Mouse (Mus musculus) MEL (cell line): ENCODE results near the gene Adra2c. TPM values are rescaled to one million over a fixed set of nuclear protein-coding genes. Genes with fewer than 3 reads are reported as not detected.

Experiments used
- DNase-seq: peaks from one replicate; pipeline ENCODE4 v3.0.0; 2011; ENCODE audit warnings: low read depth, low spot score
- H3K27ac ChIP-seq: 2 replicates; pipeline ENCODE4 v1.5.1; 2012; ENCODE audit warnings: low read depth, mild to moderate bottlenecking, control low read depth, low read length, moderate library complexity; ENCODE audit not compliant: control insufficient read depth
- H3K27me3 ChIP-seq, 2 experiments: fragments of 150-350 bp in 1 of 2; sonication (generic) in 1 of 2; 2 replicates each; pipeline ENCODE4 v1.6.1; 2012; ENCODE audit warnings: low read length in 2 of 2, mild to moderate bottlenecking in 2 of 2, improper control_type of control experiment in 1 of 2, moderate library complexity in 1 of 2; ENCODE audit not compliant: insufficient read depth in 2 of 2, control insufficient read depth in 1 of 2
- H3K36me3 ChIP-seq, 2 experiments: 2 replicates each; pipeline ENCODE4 v1.6.1; 2012 to 2014; ENCODE audit warnings: low read length in 2 of 2, improper control_type of control experiment in 1 of 2, inconsistent platforms in 1 of 2, mild to moderate bottlenecking in 1 of 2; ENCODE audit not compliant: insufficient read depth in 2 of 2, control insufficient read depth in 1 of 2
- H3K4me1 ChIP-seq, 2 experiments: fragments of 150-350 bp in 1 of 2; sonication (generic) in 1 of 2; 2 replicates each; pipeline ENCODE4 v1.6.1; 2012; ENCODE audit warnings: low read length in 2 of 2, improper control_type of control experiment in 1 of 2, mild to moderate bottlenecking in 1 of 2; ENCODE audit not compliant: insufficient read depth in 2 of 2, control insufficient read depth in 1 of 2
- H3K4me3 ChIP-seq, 2 experiments: fragments of 150-350 bp in 1 of 2; sonication (generic) in 1 of 2; 2 replicates each; pipeline ENCODE4 v1.5.1; 2012; ENCODE audit warnings: low read depth in 2 of 2, low read length in 2 of 2, mild to moderate bottlenecking in 2 of 2, moderate library complexity in 2 of 2, control low read depth in 1 of 2, improper control_type of control experiment in 1 of 2; ENCODE audit not compliant: control insufficient read depth in 1 of 2, insufficient read depth in 1 of 2
- H3K79me2 ChIP-seq: 2 replicates; pipeline ENCODE4 v1.6.1; 2012; ENCODE audit warnings: mild to moderate bottlenecking, low read length, moderate library complexity; ENCODE audit not compliant: control insufficient read depth, poor library complexity, insufficient read depth
- H3K9ac ChIP-seq: 2 replicates; pipeline ENCODE4 v1.6.1; 2012; ENCODE audit warnings: low read depth, mild to moderate bottlenecking, control low read depth, low read length, moderate library complexity; ENCODE audit not compliant: control insufficient read depth, poor library complexity, severe bottlenecking
- H3K9me3 ChIP-seq: fragments of 150-350 bp; sonication (generic); replicated peaks from 2 replicates; pipeline ENCODE4 v1.6.1; 2012; ENCODE audit warnings: mild to moderate bottlenecking, low read length, improper control_type of control experiment, moderate library complexity; ENCODE audit not compliant: insufficient read depth
- BHLHE40 ChIP-seq: IDR thresholded peaks from 2 replicates; pipeline ENCODE4 v1.6.1; 2012; ENCODE audit warnings: low read depth, mild to moderate bottlenecking, inconsistent platforms, low read length, improper control_type of control experiment, borderline replicate concordance
- CHD2 ChIP-seq: IDR thresholded peaks from 2 replicates; pipeline ENCODE4 v1.6.1; 2011; ENCODE audit warnings: low read length, improper control_type of control experiment
- E2F4 ChIP-seq: IDR thresholded peaks from 2 replicates; pipeline ENCODE4 v1.6.1; 2011; ENCODE audit warnings: low read depth, low read length, improper control_type of control experiment, borderline replicate concordance
- ETS1 ChIP-seq: IDR thresholded peaks from 2 replicates; pipeline ENCODE4 v1.6.1; 2012; ENCODE audit warnings: low read depth, mild to moderate bottlenecking, inconsistent platforms, low read length, improper control_type of control experiment, moderate library complexity
- GABPA ChIP-seq: IDR thresholded peaks from 2 replicates; pipeline ENCODE4 v1.6.1; 2012; ENCODE audit warnings: low read depth, mild to moderate bottlenecking, inconsistent platforms, low read length, improper control_type of control experiment, moderate library complexity
- GATA1 ChIP-seq: IDR thresholded peaks from 2 replicates; pipeline ENCODE4 v1.6.1; 2011; ENCODE audit warnings: low read depth, low read length, improper control_type of control experiment
- JUND ChIP-seq: IDR thresholded peaks from 2 replicates; pipeline ENCODE4 v1.6.1; 2011; ENCODE audit warnings: low read depth, mild to moderate bottlenecking, improper control_type of control experiment, low read length
- MAZ ChIP-seq: IDR thresholded peaks from 2 replicates; pipeline ENCODE4 v1.6.1; 2012; ENCODE audit warnings: low read depth, mild to moderate bottlenecking, inconsistent platforms, low read length, improper control_type of control experiment
- MXI1 ChIP-seq: IDR thresholded peaks from 2 replicates; pipeline ENCODE4 v1.6.1; 2011; ENCODE audit warnings: mild to moderate bottlenecking, low read depth, low read length, improper control_type of control experiment
- MYB ChIP-seq: IDR thresholded peaks from 2 replicates; pipeline ENCODE4 v1.6.1; 2011; ENCODE audit warnings: mild to moderate bottlenecking, low read depth, low read length, improper control_type of control experiment
- NELFE ChIP-seq: IDR thresholded peaks from 2 replicates; pipeline ENCODE4 v1.6.1; 2011; ENCODE audit warnings: low read depth, low read length, improper control_type of control experiment
- POLR2AphosphoS2 ChIP-seq: IDR thresholded peaks from 2 replicates; pipeline ENCODE4 v1.6.1; 2011; ENCODE audit warnings: low read length, improper control_type of control experiment
- POLR2AphosphoS5 ChIP-seq: IDR thresholded peaks from 2 replicates; pipeline ENCODE4 v1.6.1; 2012; ENCODE audit warnings: low read depth, borderline replicate concordance, mild to moderate bottlenecking, inconsistent platforms, low read length, moderate library complexity, mixed read lengths
- RAD21 ChIP-seq: IDR thresholded peaks from 2 replicates; pipeline ENCODE4 v1.6.1; 2011; ENCODE audit warnings: mild to moderate bottlenecking, low read depth, low read length, improper control_type of control experiment
- RCOR1 ChIP-seq: IDR thresholded peaks from 2 replicates; pipeline ENCODE4 v1.6.1; 2012; ENCODE audit warnings: low read depth, mild to moderate bottlenecking, inconsistent platforms, low read length, improper control_type of control experiment
- SIN3A ChIP-seq: IDR thresholded peaks from 2 replicates; pipeline ENCODE4 v1.6.1; 2012; ENCODE audit warnings: low read length, improper control_type of control experiment, inconsistent platforms
- TCF12 ChIP-seq: IDR thresholded peaks from 2 replicates; pipeline ENCODE4 v1.6.1; 2014; ENCODE audit warnings: low read depth, mild to moderate bottlenecking, inconsistent platforms, low read length, improper control_type of control experiment, moderate library complexity
- UBTF ChIP-seq: IDR thresholded peaks from 2 replicates; pipeline ENCODE4 v1.6.1; 2012; ENCODE audit warnings: low read depth, mild to moderate bottlenecking, inconsistent platforms, low read length, improper control_type of control experiment, moderate library complexity, borderline replicate concordance; ENCODE audit not compliant: insufficient read depth
- USF2 ChIP-seq, 2 experiments: IDR thresholded peaks; 2 replicates each; pipeline ENCODE4 v1.6.1; 2011 to 2012; ENCODE audit warnings: improper control_type of control experiment in 2 of 2, low read length in 2 of 2, borderline replicate concordance in 1 of 2, inconsistent platforms in 1 of 2, low read depth in 1 of 2, mild to moderate bottlenecking in 1 of 2; ENCODE audit not compliant: insufficient read depth in 1 of 2
- ZKSCAN1 ChIP-seq: IDR thresholded peaks from 2 replicates; pipeline ENCODE4 v1.6.1; 2012; ENCODE audit warnings: low read depth, mild to moderate bottlenecking, inconsistent platforms, low read length, improper control_type of control experiment, moderate library complexity
- ZMIZ1 ChIP-seq: IDR thresholded peaks from 2 replicates; pipeline ENCODE4 v1.6.1; 2012; ENCODE audit warnings: low read depth, mild to moderate bottlenecking, inconsistent platforms, low read length, improper control_type of control experiment, moderate library complexity
- ZNF384 ChIP-seq: IDR thresholded peaks from 2 replicates; pipeline ENCODE4 v1.6.1; 2012; ENCODE audit warnings: low read depth, mild to moderate bottlenecking, inconsistent platforms, low read length, improper control_type of control experiment
- polyA plus RNA-seq, 2 experiments: library from polyadenylated mRNA; stranded (reverse) in 1 of 2; unstranded in 1 of 2; fragments of >175 nt in 1 of 2; fragments of >200 nt in 1 of 2; gene quantifications; 2 replicates each; pipeline versions ENCODE4 v1.2.1 to v1.2.4; 2012; ENCODE audit warnings: low replicate concordance in 2 of 2, low read depth in 1 of 2; ENCODE audit not compliant: insufficient read length in 2 of 2, insufficient read depth in 1 of 2, missing spikeins in 1 of 2
- total RNA-seq: library from RNA; depleted of rRNA; stranded (reverse); fragments of 300-350 nt; gene quantifications from 2 replicates; pipeline ENCODE4 v1.2.3, GENCODE M21; 2012

Gene Adra2c
- total and polyA plus RNA-seq, 3 experiments = not detected

DNA sequence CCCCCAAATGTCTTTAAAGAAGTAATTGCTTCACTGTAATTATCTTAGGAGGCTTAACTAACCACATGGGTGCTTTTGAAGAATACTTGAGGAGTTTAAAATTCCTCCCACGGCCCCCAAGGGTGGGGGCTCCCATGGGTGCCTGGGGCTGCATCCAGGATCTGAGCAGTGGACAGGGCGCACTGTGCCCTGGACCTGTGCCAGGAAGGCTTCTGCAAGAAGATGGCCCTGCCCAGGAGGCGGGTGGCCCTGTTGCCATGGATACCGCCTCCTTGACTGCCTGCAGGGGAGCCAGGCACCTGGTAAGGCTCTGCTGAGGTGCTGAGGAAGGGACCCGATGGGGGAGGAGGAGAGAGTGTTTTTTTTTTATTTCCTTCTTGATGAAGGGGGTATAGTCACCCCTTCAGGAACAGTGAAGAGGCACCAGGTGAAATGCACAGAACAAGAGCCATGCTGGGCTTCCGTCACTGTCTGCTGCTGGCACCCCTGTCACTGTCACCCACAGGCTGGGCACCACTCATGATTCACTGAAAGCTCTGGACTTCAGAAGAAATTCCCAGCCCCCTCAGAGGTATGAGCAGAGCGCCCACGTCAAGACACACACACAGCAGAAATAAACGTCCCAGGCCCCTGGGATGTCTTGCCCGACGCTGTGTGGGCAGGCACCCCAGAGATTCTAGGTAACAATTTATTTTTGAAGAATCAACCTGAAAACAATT is 32.4 kb upstream of the Adra2c start:
- Histone ChIP-seq H3K9ac (no peak overlapping the region), H3K79me2 (no peaks in the 10 kb centered on the region), H3K4me3 (no peak overlapping the region), H3K4me1 (no peaks in the 10 kb centered on the region), H3K9me3 (no peaks in the 10 kb centered on the region)
- TF ChIP-seq NELFE (no peak), BHLHE40 (no peak)
- TF ChIP-seq, all 39 proteins: peak for 0
- no peaks in the 10 kb centered on the region for H3K27me3 ChIP-seq
- H3K36me3 ChIP-seq = no peaks in the 10 kb centered on the region
- no peak for DNase-seq
- no peak overlapping the region for H3K27ac ChIP-seq

DNA sequence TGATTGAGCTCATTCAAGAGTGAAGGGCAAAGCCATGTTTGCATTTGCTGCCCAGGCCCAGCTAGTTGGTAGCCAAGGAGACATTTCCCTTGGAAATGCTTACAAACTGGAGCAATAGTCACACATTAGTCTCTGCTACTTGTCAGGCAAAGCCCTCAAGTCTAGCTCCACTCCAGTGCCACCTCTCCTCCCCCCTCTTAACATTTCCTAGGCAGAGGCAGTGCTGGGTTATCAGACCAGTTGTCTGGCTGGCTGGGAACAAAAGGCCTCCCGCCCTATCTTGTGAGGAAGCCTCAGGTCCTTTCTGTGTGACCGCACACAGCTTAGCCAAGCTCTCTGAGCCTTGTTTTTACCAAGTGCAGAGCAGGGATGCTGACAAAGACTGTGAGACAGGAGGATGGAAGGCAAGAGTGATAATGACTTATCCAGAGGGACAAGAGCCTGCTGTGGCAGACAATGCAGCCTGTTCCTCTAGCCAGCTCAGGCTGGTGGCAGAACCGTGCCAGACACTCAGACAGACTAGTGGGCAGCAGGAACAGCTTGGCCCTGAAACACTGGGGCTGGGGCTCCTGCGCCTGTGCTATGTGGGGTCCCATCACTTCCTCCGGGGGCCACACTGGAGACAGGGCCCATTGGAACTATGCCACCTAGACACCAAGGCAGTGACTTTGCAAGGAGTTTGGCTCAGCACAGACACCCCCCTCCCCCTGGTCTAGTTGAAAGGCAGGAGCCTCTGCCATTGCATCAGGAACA is 23.0 kb upstream of the Adra2c start:
- Histone ChIP-seq H3K27me3 (no peaks in the 10 kb centered on the region), H3K36me3 (no peaks in the 10 kb centered on the region), H3K79me2 (no peaks in the 10 kb centered on the region), H3K27ac (no peak overlapping the region), H3K4me3 (no peak overlapping the region), H3K9ac (no peak overlapping the region), H3K4me1 (no peaks in the 10 kb centered on the region), H3K9me3 (no peaks in the 10 kb centered on the region)
- DNase-seq = no peak
- no peak for TF ChIP-seq SIN3A
- TF ChIP-seq USF2 (IDR thresholded peaks at IDR 0.05; ENCODE audit: borderline replicate concordance in 1 of 2, insufficient read depth in 1 of 2, low read depth in 1 of 2, low read length in 2 of 2) = no peak
- TF ChIP-seq TCF12 = no peak
- no peak for TF ChIP-seq CHD2
- no peak for TF ChIP-seq MAZ
- TF ChIP-seq MYB = no peak
- TF ChIP-seq ZMIZ1 = no peak
- no peak for TF ChIP-seq GABPA
- no peak for TF ChIP-seq POLR2AphosphoS2

DNA sequence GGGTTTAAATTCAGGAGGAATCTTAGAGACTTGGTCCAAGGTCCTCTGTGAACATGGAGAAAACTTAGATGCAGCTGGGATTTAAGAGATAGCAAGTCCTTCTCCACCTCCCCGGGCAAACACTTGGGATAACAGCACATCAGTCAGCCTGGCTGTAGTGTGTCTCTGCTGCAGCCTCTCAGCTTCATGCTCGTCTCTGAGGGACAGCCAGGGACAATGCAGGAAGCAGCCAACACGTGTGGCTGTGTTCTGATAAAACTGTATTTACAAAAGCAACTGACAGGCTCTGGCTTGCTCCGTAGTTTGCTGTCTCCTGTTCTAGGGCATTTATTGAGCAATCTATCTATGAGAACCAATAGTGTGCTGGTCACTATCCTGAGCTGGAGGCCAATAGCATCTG is 14.4 kb upstream of the Adra2c start:
- Histone ChIP-seq H3K27ac (no peak overlapping the region), H3K4me3 (no peak overlapping the region), H3K4me1 (no peaks in the 10 kb centered on the region), H3K36me3 (no peaks in the 10 kb centered on the region), H3K27me3 (no peaks in the 10 kb centered on the region), H3K9me3 (no peaks in the 10 kb centered on the region), H3K79me2 (no peaks in the 10 kb centered on the region), H3K9ac (no peak overlapping the region)
- DNase-seq = no peak
- TF ChIP-seq GABPA (no peak), ZKSCAN1 (no peak), ZNF384 (no peak), RAD21 (no peak), E2F4 (no peak), MXI1 (no peak), POLR2AphosphoS2 (no peak), UBTF (no peak), POLR2AphosphoS5 (no peak), RCOR1 (no peak), JUND (no peak), ETS1 (no peak), GATA1 (no peak)
